Mouse (Mus musculus): Measurements from ENCODE around the gene Pnpla2.
"Not testable (repeated sequence)": the region's sequence is repeated elsewhere in the genome, so short reads cannot be mapped to it uniquely, and the experiment has no call there.

The Pnpla2 gene

DNA sequence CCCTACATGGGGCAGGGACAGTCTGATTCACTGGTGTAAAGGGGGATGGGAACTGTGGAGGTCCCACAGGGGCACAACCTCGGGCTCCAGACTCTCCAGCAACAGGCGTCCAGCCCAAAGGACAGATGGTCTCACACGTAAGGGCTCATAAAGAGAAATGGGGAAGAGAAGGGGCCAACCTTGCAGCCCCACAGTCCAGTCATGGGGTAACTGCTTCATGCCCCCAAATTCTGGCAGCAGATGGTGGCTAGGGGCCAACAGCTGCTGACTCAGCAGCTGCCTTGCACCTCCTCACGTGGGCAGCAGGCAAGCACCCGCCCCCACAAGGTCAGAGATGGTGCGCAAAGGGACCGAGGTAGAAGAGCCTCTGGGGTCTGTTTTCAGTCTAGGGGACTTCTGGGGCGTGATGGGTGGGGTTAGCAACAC, 22.8 kb upstream of the Pnpla2 start:
- DNase-seq: no peak

DNA sequence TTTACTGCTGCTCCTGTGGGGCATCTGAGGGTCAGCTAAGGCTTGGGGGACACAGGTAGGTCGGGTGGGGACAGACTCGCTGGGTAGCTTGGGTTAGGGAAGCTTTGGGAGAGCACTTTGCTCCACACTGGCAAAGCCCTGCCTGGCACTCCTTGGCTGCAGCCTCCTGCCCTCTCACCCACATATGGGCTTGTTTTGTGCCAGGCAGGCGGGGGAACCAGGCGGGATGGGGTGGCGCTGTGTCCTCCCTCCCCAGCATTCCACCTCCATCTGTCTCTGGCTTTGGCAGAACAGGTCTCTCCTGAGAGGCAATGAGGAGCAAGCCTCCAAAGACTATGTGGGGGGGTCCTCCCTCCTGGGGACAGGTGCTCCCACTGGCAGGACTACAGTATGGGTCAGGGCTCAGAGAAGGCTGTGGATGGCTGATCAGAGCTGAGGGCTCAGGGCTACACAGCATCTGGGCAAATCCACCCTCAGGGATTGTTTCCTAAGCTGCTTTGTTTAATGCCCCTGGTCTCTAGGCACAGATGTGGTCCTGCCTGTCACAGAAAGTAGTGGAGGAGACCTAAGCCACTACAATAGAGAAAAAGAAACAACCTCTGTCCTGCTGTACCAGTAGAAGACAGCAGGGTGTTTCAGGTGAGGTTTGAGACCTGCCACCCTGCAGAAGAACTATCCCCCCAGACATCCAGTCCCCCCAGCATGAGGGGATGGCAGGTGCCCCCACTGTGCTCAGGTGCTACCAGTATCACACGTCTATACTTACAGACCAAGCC, 22.1 kb upstream of the Pnpla2 start:
- DNase-seq: no peak

DNA sequence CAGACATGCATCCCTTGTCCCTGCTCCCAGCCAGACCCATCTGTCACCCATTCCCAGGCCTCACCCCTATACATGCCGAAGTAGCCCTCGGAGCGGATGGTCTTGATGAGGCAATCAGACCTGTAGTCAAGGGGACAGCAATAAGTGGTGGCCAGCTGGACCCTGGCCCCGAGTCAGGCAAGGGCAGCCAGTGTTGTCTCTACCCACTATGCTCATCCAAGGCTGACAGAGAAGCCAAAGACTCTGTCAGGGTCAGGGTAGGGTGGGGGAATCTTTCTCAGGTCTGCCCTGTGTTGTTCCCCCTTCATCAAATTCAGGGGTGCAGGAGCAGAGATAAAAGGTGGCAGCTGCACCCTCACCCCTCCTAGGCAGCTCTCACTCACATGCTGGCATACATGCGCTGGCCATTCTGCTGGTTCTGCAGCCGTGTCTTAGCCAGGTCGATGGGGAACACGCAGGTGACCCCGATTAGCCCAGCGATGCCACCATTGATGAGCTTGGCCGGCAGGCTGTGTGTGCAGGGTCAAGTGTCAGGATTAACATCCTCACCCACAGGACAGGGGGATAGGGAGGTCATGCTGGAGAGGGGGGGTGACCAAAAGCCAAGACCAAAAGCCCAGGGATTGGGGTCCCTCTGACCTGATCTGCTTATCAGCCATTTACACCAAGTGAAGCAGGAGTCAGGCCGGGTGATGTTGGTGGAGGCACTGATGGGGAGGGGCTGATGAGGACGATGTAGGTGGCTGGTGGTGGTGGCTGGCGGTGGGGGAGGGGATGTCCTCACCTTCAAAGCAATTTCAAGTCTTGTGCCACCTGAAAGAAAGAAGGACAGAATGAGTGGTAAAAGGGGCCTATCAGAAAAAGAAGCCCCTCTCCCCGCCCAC, 21.2 kb upstream of the Pnpla2 start:
- DNase-seq: no peak

DNA sequence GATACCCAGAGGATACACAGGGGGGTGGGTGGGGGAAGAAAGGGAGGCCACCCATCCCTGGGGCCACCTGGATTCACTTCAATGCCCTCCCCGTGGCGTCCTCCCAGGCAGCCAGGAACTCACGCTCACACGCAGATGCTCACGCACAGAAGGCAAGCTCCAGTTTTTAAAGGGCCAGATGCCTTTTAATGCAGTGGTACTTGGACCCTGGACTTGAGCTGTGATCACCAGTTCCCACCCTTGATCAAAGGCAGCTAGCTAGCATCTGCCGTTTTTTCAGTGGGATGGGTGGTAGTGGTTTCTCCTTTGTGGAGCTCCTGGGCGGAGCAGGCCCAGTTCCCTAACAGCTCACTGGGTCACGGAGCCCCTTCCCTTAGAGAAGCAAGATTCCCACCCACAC, 20.5 kb upstream of the Pnpla2 start:
- peak; percentile 73 for DNase-seq

DNA sequence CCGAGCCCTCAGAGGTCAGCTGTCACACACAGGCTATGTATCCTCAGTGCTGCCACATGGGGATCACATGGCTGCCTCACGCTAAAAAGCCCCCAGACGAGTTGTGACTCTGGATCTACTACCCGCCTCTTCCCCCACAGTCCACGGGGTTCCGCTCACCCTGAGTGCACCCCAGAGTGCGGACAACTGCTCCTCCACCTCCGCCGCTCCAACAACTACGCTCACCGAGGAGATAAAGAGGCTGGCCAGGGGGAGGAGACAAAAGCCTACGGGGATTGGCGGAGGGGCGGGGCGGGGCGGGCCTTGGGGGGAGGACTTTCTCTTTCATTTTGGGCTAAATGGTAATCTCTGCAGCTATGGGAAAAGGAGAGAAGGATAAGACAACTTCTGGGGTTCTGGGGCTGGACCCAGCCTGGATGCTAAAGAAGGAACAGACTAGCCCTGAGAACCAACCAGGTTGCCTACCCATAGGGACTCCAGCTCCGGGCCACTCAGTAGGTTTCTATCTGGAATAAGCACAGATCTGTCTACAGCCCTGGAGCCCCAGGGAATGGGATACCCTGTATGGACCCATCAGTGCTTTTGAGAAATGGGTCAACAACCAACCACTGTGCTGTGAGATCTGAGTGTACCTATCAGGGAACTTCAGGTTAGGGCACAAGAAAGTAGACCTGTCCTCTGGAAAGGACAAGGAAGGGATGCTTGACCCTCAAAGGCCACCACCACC, 19.7 kb upstream of the Pnpla2 start:
- peak; percentile 68 for DNase-seq

DNA sequence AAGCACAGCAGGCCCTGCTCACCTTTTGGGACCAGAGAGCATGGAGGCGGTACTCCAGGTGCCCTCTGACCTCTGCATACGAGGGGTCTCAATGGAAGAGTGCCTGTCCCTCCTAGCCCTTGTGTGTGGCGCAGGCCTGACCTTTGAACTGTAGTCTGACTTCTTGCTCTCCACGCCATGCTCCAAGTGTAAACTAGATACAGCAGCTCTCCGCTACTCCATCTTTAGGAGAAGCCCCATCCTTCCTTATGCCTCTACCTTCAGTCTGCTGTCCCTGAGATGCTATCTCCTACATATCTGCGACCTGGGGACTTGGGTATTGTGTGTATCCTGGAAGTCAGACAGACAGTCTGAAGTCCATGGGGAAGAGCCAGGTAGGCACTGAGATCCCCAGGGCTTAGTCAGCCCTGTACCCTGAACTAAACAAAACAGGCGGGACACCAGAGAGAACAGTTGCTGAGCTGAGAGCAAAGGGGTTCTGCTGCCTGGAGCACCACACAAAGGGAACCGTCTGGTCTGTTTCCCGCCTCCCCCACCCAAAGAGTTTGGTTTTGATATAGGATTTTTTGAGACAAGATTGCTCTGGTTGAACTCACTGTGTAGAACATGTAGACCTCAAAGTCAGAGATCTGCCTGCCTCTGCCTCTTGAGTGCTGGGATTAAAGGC, 19.0 kb upstream of the Pnpla2 start:
- no peak for DNase-seq

DNA sequence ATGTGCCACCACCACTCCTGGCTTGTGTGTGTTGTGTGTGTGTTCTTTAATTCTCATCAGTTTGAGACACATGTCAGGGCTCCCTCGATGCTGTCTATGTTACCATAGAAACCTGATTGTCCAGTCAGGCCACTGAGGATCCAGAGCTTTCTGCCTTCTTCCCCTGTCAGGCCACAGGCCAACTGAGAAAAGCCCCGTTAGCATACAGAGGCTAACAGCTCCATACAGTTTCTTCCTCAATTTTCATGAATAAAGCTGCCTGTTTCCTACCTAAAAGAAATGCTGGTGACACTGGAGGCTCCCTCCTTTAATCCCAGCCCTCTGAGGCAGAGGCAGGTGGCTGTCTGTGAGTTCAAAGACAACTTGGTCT, 18.5 kb upstream of the Pnpla2 start:
- no peak for DNase-seq

DNA sequence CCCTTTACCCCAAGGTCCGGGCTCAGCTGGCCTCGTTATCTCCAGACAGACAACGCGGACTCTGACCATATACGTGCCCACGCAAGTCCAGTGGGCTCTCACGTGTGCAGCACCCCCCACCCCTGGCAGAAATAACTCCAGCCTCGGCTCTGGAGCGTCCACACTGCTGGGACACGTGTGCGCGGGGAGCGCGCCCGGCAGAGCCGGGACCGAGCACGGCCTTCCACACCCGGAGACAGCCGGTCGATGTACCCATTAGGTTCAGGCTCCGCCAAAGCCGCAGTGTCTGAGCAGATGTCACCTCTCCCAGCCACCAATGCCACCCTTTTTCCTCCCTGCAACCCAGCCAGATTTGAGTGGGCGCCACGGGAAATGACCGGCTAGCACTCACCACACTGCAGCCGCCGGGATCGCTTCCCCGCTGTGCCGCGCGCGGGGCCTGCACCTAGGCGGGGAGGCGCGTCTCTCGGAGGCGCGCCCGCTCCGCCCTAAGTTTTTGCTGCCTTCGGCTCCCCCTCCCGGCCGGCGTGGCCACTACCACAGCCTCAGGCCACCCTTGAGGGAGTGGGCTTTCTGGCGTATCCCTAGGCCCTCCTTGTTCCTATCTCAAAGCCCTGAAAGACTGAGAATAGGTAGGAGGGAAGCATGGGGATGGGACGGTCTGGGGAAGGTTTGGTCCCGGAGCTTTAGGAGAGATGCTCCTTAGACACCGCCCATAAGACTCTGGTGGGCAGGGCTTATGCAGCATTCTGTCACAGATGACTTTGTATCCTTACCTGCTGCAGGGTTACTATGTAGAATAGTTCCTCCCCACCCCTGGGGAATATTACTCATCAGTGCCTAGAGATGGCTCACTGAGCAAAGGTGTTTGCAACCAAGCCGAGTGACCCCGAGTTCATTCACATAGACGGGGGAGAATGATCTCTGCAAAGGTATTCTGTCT, 17.5 kb upstream of the Pnpla2 start, which contains the start of gene Slc25a22:
Gene Slc25a22, minus strand, starts transcription at position 715 of the 943 bp plus-strand sequence.
- peak; percentile 94 for DNase-seq

DNA sequence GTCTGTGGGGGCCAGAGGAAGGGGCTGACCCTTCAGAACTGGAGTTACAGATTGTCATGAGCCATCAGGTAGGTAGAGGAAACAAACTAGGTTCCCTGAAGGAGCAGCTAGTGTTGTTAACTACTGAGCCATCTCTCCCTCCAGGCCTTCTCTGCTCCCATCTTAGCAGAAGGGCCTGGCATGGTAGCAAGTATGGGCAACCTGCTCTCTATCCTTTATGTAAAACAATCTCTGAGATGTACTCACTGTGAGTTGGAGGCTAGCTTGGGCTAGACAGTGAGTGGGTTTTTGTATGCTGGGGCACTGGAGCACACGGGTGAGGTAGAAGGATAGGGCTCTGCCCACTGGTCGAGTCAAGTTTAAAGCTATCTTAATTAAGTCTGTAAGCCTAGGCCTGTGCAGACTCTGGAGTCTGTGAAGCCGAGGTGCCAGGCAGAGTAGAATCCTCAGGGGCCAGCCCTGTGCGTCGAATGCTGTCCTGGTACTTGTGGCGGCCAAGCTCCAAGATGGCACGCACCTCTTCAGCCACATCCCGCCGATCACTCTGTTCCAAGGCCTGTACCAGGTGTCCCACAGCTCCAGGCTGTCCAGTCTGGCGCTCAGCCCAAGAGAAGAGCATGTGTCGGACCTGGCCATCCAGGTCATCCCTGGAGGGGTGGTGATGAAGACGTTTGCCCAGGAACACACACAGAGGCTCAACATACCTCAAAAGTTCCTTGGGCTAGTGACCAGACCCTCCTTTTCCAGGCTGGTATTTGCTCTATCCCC, 16.6 kb upstream of the Pnpla2 start:
- no peak for DNase-seq

DNA sequence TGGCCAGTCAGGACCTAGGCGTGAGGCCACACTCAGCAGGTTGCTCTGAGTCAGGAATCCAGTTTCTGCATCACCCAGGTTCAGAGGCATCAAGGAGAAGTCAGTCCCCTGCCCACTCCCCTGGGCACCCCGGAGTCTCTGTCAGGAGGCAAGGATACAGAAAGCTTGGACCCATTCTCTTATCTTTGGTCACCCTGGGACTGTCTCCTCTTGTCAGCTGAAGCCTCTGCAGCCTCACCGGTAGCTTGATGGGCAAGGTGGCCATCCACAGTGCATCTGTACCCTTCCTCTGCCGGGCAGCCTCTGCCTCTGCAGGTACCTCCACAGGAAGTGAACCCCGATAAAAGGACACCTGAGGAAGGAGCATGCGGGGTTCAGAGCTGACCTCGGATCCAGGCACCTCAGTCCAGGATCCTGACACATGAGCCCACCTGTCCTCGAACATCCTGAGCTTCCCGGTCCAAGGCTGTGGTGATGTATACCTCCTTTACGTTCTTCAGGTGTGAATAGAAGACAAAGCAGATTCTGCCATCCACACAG, 15.8 kb upstream of the Pnpla2 start:
- no peak for DNase-seq

DNA sequence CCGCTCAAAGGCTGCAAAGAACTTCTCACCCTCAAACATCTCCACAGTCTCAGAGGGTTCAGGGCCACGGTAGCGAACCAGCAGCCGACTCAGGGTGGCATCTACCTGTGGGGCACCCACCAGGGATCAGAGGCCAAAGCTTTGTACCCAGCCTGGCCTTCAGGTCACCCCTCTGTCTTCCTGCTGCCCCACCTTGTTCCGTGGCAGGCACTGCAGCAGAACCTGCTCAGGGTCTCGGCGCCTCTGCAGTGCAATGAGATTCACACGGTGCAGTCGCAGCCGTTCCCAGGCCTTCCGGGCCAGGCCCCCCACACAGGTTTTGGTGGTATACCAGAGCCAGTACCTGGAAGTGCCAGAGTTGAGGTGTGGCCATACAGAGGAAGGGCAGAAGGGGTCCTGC, 15.2 kb upstream of the Pnpla2 start:
- no peak for DNase-seq

DNA sequence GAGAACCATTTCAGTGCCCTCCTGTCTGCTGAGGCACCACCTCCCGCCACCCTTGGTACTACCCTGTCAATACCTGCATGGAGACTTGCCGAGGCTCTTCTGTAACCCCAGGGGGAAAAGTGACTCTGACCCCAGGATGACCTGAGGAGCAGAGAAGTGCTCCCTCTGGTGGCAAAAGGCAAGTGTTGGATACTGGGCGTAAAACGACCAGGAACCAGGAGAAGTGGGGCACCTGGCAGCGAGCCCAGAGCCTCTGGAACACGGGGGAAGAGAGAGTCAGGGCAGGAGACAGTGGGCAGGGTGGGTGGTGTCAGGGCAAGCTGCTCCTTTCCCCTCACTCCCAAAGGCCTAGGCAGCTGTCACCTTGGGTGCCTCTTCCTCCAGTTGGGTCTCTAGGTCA, 14.4 kb upstream of the Pnpla2 start:
- DNase-seq: peak; percentile 76

DNA sequence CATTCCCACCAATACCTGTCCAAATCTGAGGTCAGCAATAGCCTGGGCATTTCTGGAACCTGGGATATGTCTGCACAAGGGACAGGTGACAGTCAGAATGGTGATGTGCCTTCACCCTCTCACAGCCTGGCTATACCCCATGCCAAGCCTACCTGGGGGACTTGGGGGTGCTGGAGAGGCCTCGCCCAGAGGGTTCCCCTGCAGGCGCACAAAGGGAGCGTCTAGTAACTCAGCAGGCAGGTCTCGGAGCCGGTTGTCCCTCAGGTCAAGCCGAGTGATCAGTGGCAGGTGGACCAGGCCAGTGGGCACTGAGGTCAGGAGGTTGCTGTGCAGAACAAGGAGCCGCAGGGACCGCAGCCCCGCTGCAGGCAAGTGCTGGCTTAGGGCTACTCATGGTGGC, 13.5 kb upstream of the Pnpla2 start:
- no peak for DNase-seq

DNA sequence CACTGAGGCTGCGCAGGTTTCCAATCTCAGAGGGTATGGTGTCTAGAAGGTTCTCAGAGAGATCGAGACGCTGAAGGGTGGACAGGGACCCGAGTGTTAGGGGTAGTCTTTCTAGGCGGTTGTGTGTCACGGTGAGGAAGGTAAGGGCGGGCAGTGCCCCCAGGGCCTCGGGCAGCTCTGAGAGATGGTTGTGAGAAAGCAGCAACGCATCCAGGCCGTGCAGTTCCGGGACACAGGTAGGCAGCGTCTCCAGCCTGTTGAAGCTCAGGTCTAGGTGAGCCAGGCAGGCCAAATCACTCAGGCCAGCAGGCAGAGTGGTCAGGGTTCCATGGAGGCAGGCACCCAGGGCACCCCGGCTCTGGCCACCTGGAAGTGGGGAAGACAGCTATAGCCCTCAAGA, 12.8 kb upstream of the Pnpla2 start:
- DNase-seq: no peak

DNA sequence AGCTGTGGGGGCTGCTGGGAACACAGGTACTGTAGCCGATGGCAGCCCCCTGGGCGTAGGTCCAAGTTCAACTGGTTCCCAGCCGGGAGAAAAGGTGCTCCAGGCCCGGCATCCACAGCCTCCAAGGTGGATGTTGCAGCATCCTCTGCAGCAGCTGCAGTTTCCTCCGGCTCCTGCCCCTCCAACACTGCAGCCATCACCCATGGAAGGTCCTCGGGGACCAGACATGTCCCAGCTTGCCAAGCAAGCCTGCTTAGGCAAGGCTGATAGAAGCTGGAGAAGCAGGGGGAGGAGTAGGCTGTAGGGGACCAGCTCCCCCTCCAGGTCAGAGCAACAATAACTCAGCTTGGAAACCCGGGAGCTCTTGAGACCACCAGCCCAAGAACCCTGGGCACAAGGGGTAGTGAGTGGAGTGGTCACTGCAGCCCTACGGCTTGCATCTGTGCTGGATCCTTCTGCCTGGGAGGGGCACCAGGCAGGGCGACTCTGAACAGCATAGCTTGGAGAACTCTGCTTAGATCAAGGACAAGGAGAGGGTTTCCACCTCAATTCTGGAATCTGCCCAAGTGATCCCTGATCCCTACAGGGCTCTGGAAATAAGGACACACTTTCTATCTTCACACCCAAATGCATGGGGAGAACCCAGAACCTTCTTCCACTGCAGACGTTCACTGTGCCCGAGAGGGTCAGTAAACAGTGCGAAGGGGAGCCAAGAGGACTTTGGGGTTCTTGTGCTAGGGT, 11.7 kb upstream of the Pnpla2 start:
- DNase-seq: peak; percentile 77

DNA sequence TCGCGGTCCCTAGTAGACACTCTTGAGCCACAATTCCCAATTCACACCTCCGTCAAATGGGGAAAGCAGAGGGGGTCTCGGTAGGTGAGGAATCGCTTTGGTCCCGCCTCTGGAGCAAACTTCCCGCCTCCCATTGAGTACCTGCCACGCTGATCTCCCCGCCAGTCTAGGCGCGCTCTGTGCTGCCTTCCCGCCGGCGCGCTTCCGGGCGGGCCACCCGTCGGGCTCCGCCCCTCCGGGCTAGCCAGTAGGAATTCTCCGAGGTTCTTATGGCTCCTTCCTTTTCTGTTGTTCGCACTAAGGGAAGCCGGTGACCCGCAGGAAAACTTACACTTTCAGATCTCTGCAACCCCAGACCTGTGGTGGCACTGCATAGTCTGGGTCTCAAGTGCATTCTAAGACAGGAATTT, 11.2 kb upstream of the Pnpla2 start, which contains the start of gene Pidd1:
Gene Pidd1, minus strand, starts transcription at position 198 of the 410 bp plus-strand sequence.
- DNase-seq: peak; percentile 93

DNA sequence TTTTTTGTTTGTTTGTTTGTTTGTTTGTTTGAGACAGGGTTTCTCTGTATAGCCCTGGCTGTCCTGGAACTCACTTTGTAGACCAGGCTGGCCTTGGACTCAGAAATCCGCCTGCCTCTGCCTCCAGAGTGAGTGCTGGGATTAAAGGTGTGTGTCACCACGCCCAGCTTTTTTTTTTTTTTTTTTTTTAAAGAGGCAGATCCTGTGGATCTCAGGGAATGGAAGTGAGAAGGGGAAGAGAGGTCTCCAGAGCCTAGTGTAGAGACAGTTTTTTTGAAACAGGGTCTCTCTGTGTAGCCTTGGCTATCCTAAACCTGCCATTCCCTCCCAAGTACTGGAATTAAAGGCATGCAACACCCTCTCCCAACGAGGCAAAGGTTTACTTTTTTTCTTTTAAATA, 8.6 kb upstream of the Pnpla2 start:
- DNase-seq: not testable (repeated sequence)

DNA sequence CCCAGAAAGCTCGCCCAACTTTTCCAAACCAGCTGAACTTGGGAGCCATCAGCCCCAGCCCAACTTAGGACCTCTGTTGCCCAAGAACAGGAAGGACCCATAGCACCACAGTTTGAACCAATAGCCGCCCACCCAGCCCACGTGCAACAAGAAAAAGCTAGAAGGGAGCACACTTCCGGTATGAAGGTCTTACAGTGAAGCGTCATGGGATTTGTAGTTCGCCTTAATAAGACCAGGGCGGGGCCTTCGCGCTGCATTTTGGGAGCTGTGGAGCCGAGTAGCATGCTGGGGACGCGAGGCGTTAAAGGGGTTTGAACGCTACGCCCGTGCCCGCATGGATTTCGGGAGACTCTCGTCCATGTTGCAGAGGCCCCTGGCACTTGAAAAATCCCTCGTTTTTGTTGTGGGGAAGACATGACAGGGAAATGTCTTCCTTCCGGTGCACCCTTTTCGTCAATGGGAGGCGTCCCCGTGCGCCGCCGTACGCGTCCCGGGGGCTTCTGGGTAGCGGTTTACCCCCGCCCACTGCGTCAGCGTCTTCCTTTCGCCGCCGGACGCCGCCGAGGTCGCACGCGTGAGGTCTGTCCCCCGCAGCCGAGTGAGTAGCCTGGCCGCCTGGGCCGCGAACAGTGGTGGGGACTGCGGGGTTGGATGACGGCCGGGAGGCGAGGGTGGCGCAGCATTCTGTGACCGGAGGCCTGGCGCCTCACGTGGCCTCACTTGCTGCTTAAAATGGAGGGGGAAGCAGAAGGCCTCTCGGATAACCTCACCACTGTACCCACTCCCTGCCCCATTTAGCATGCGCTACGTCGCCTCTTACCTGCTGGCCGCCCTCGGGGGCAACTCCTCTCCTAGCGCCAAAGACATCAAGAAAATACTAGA, 7.6 kb upstream of the Pnpla2 start, which contains the start of gene Rplp2:
Gene Rplp2, plus strand, starts transcription at position 261 of the 882 bp plus-strand sequence.
- DNase-seq: peak; percentile 96

Data from embryo, embryonic 11 days (tissue).